ENCODE assay signal across 20 mouse cellular contexts in the genomic region with DNA sequence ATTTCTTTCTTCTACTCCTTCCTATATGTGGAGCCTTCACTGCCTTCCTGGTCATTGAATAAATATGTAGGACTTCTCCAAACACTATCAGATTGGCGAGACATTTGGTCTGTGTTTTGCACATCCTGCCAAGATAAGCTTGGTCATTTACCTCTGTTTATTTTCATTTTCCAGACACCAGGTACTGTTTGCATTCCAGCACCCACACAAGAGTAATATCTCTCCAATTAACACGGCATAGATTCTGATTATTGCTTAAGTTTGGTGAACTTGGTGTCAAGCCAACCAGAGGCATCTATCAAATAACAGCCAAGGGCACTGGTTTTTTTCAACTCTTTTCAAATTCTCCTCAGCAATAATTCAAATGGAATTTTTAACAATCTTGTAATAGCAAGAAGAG.
"Had no signal": no experiment of that assay in that cellular context is flagged by ENCODE, and none has a peak within 500 bp of the region (broad histone marks: within the 10 kb centered on the region; RNA-seq: fewer than 3 reads in every experiment).

No protein-coding gene starts in this region.

- H3K27ac ChIP-seq: limb, embryonic 12.5 days; limb, embryonic 15.5 days; liver, embryonic 12.5 days; liver, embryonic 15.5 days; neural tube, embryonic 12.5 days; neural tube, embryonic 15.5 days; stomach, embryonic 15.5 days had no signal

- H3K27me3 ChIP-seq: limb, embryonic 12.5 days; limb, embryonic 15.5 days; liver, embryonic 12.5 days; liver, embryonic 15.5 days; neural tube, embryonic 12.5 days; neural tube, embryonic 15.5 days; stomach, embryonic 15.5 days had no signal

- DNase-seq: kidney, adult 18-20 months; kidney, adult 9 months; kidney, postnatal 14 days; kidney, postnatal 4 days; left cerebral cortex, postnatal 4 days; lung, adult 2 months; lung, postnatal 4 days; midbrain, embryonic 14.5 days; retina, postnatal 1 day; right cerebral cortex, postnatal 25 days; spleen, adult 18-20 months; thymus, postnatal 36 days had no signal

- H3K4me3 ChIP-seq: limb, embryonic 12.5 days; limb, embryonic 15.5 days; liver, embryonic 12.5 days; liver, embryonic 15.5 days; neural tube, embryonic 12.5 days; neural tube, embryonic 15.5 days; stomach, embryonic 15.5 days had no signal

- H3K4me2 ChIP-seq: limb, embryonic 12.5 days; limb, embryonic 15.5 days; liver, embryonic 12.5 days; liver, embryonic 15.5 days; midbrain, embryonic 11.5 days; neural tube, embryonic 12.5 days; neural tube, embryonic 15.5 days; stomach, embryonic 15.5 days had no signal

- H3K9ac ChIP-seq: limb, embryonic 12.5 days; limb, embryonic 15.5 days; liver, embryonic 12.5 days; liver, embryonic 15.5 days; neural tube, embryonic 12.5 days; neural tube, embryonic 15.5 days; stomach, embryonic 15.5 days had no signal

- ATAC-seq: liver, embryonic 12.5 days had no signal

- H3K4me1 ChIP-seq: liver, embryonic 12.5 days; liver, embryonic 15.5 days had no signal

- H3K36me3 ChIP-seq: limb, embryonic 12.5 days; limb, embryonic 15.5 days; liver, embryonic 12.5 days; liver, embryonic 15.5 days; neural tube, embryonic 12.5 days; neural tube, embryonic 15.5 days; stomach, embryonic 15.5 days had no signal

- H3K9me3 ChIP-seq: limb, embryonic 12.5 days; limb, embryonic 15.5 days; liver, embryonic 12.5 days; liver, embryonic 15.5 days; neural tube, embryonic 12.5 days; neural tube, embryonic 15.5 days; stomach, embryonic 15.5 days had no signal
